In genomic region chrX:166518345-166518744, GRCm38 (mm10) we compare ENCODE assay signal across 12 mouse cellular contexts. TPM values are rescaled to one million over a fixed set of nuclear protein-coding genes. Genes with fewer than 3 reads are reported as not detected.
DNase-seq lines count a peak whose midpoint lies in the region; ATAC-seq and TF ChIP-seq lines count a peak whose summit lies in the region.
"Had no signal": no experiment of that assay in that cellular context is flagged by ENCODE, and none has a peak within 500 bp of the region (broad histone marks: within the 10 kb centered on the region; RNA-seq: fewer than 3 reads in every experiment).

TSS of gene Tceanc (minus strand) at chrX:166518567.

- no peak within 1 kb of the TSS for H3K4me2 ChIP-seq in forebrain, embryonic 12.5 days
- no peak within 1 kb of the TSS for H3K4me2 ChIP-seq in forebrain, postnatal 0 days (ENCODE audit: low read depth)
- H3K4me2 ChIP-seq in lung, embryonic 14.5 days: no peak within 1 kb of the TSS
- no peak within 1 kb of the TSS for H3K4me2 ChIP-seq in limb, embryonic 11.5 days (ENCODE audit: low read depth, severe bottlenecking)
- H3K4me2 ChIP-seq in intestine, postnatal 0 days (replicated peaks; ENCODE audit: low read depth): no peak within 1 kb of the TSS
- H3K4me2 ChIP-seq: intestine, embryonic 15.5 days; liver, embryonic 11.5 days had no signal

- TF ChIP-seq CTCF in forebrain, postnatal 0 days (IDR thresholded peaks at IDR 0.05; ENCODE audit: low read depth): no peak
- TF ChIP-seq CTCF in lung, embryonic 14.5 days (IDR thresholded peaks at IDR 0.05; ENCODE audit: low read depth): no peak
- TF ChIP-seq CTCF in intestine, postnatal 0 days (IDR thresholded peaks at IDR 0.05; ENCODE audit: low read depth): no peak

- peaks cover 25% of the 10 kb centered on the region for H3K27me3 ChIP-seq in forebrain, embryonic 12.5 days
- H3K27me3 ChIP-seq in forebrain, postnatal 0 days (ENCODE audit: insufficient read depth, low read length): no peaks in the 10 kb centered on the region
- no peaks in the 10 kb centered on the region for H3K27me3 ChIP-seq in lung, embryonic 14.5 days (ENCODE audit: insufficient read depth, low read length)
- no peaks in the 10 kb centered on the region for H3K27me3 ChIP-seq in limb, embryonic 11.5 days (ENCODE audit: control insufficient read depth, insufficient read depth, low read length)
- no peaks in the 10 kb centered on the region for H3K27me3 ChIP-seq in intestine, postnatal 0 days (replicated peaks; ENCODE audit: control insufficient read depth, insufficient read depth, low read length)
- H3K27me3 ChIP-seq: intestine, embryonic 15.5 days had no signal

- no peak within 1 kb of the TSS for H3K4me3 ChIP-seq in forebrain, embryonic 12.5 days (replicated peaks)
- H3K4me3 ChIP-seq in forebrain, postnatal 0 days (ENCODE audit: low read depth, low read length): no peak within 1 kb of the TSS
- no peak within 1 kb of the TSS for H3K4me3 ChIP-seq in lung, embryonic 14.5 days (ENCODE audit: low read depth, low read length)
- H3K4me3 ChIP-seq in limb, embryonic 11.5 days (ENCODE audit: low read depth, low read length): no peak within 1 kb of the TSS
- no peak within 1 kb of the TSS for H3K4me3 ChIP-seq in intestine, postnatal 0 days (ENCODE audit: low read depth, low read length)
- H3K4me3 ChIP-seq: intestine, embryonic 15.5 days had no signal

- H3K27ac ChIP-seq in forebrain, embryonic 12.5 days: no peak within 1 kb of the TSS
- H3K27ac ChIP-seq in forebrain, postnatal 0 days (ENCODE audit: low read depth, low read length): no peak within 1 kb of the TSS
- no peak within 1 kb of the TSS for H3K27ac ChIP-seq in lung, embryonic 14.5 days (ENCODE audit: low read depth)
- no peak within 1 kb of the TSS for H3K27ac ChIP-seq in limb, embryonic 11.5 days (replicated peaks; ENCODE audit: low read depth, low read length)
- no peak within 1 kb of the TSS for H3K27ac ChIP-seq in intestine, postnatal 0 days (ENCODE audit: low read depth, low read length)
- H3K27ac ChIP-seq: intestine, embryonic 15.5 days had no signal

- H3K9me3 ChIP-seq in forebrain, embryonic 12.5 days: no peaks in the 10 kb centered on the region
- H3K9me3 ChIP-seq in forebrain, postnatal 0 days (ENCODE audit: low read length): no peaks in the 10 kb centered on the region
- H3K9me3 ChIP-seq in lung, embryonic 14.5 days (ENCODE audit: low read depth, low read length): no peaks in the 10 kb centered on the region
- H3K9me3 ChIP-seq in limb, embryonic 11.5 days (ENCODE audit: control insufficient read depth, low read length): no peaks in the 10 kb centered on the region
- no peaks in the 10 kb centered on the region for H3K9me3 ChIP-seq in intestine, postnatal 0 days (ENCODE audit: control insufficient read depth)
- H3K9me3 ChIP-seq: intestine, embryonic 15.5 days had no signal

- WGBS in forebrain, embryonic 12.5 days: 80% methylated on average over 16 of the region's 16 CpGs
- WGBS in forebrain, postnatal 0 days: 71% methylated on average over 16 of the region's 16 CpGs
- WGBS in lung, embryonic 14.5 days: 50% methylated on average over 16 of the region's 16 CpGs
- WGBS in limb, embryonic 11.5 days: 77% methylated on average over 16 of the region's 16 CpGs
- WGBS in intestine, postnatal 0 days: 57% methylated on average over 16 of the region's 16 CpGs

- no peaks in the 10 kb centered on the region for H3K36me3 ChIP-seq in forebrain, embryonic 12.5 days (replicated peaks)
- no peaks in the 10 kb centered on the region for H3K36me3 ChIP-seq in forebrain, postnatal 0 days (ENCODE audit: insufficient read depth)
- H3K36me3 ChIP-seq in lung, embryonic 14.5 days (ENCODE audit: insufficient read depth): no peaks in the 10 kb centered on the region
- no peaks in the 10 kb centered on the region for H3K36me3 ChIP-seq in limb, embryonic 11.5 days (ENCODE audit: control insufficient read depth, insufficient read depth, low read length)
- H3K36me3 ChIP-seq in intestine, postnatal 0 days (ENCODE audit: control insufficient read depth, insufficient read depth): no peaks in the 10 kb centered on the region
- H3K36me3 ChIP-seq: intestine, embryonic 15.5 days had no signal

- H3K4me1 ChIP-seq in forebrain, embryonic 12.5 days: no peaks in the 10 kb centered on the region
- no peaks in the 10 kb centered on the region for H3K4me1 ChIP-seq in forebrain, postnatal 0 days (ENCODE audit: insufficient read depth)
- no peaks in the 10 kb centered on the region for H3K4me1 ChIP-seq in lung, embryonic 14.5 days (ENCODE audit: insufficient read depth)
- H3K4me1 ChIP-seq in limb, embryonic 11.5 days (ENCODE audit: control insufficient read depth, insufficient read depth, low read length): no peaks in the 10 kb centered on the region
- no peaks in the 10 kb centered on the region for H3K4me1 ChIP-seq in intestine, postnatal 0 days (replicated peaks; ENCODE audit: control insufficient read depth, insufficient read depth, low read length)
- H3K4me1 ChIP-seq: intestine, embryonic 15.5 days had no signal

- ATAC-seq in forebrain, embryonic 12.5 days (ENCODE audit: low FRiP score): no peak
- no peak for ATAC-seq in forebrain, postnatal 0 days
- ATAC-seq in lung, embryonic 14.5 days (ENCODE audit: insufficient read depth): no peak
- no peak for ATAC-seq in limb, embryonic 11.5 days (ENCODE audit: insufficient number of reproducible peaks, low FRiP score, low TSS enrichment, low read depth)
- ATAC-seq in intestine, postnatal 0 days: no peak
- ATAC-seq: CD4-positive, CD25-positive, alpha-beta regulatory T cell, adult 4 months; intestine, embryonic 15.5 days had no signal

- no peak within 1 kb of the TSS for H3K9ac ChIP-seq in forebrain, embryonic 12.5 days
- no peak within 1 kb of the TSS for H3K9ac ChIP-seq in forebrain, postnatal 0 days
- no peak within 1 kb of the TSS for H3K9ac ChIP-seq in lung, embryonic 14.5 days
- H3K9ac ChIP-seq in limb, embryonic 11.5 days (ENCODE audit: low read length): no peak within 1 kb of the TSS
- no peak within 1 kb of the TSS for H3K9ac ChIP-seq in intestine, postnatal 0 days (ENCODE audit: low read depth, low read length)
- H3K9ac ChIP-seq: intestine, embryonic 15.5 days had no signal

- DNase-seq in forebrain, postnatal 0 days: no peak
- DNase-seq in lung, embryonic 14.5 days: peak; percentile 57
- DNase-seq in lung, postnatal 25 days (ENCODE audit: low spot score): no peak
- DNase-seq in NIH3T3 (ENCODE audit: low read depth): peak; percentile 34
- no peak for DNase-seq in limb, embryonic 11.5 days (ENCODE audit: low spot score)
- no peak for DNase-seq in right cerebral cortex, postnatal 25 days
- DNase-seq: layer of hippocampus, adult 9-11 months had no signal

RNA-seq across cellular contexts. Expression of gene Tceanc, which starts in this region (rescaled TPM):
- polyA plus RNA-seq in forebrain, embryonic 12.5 days (2016; fragmentation: Nextera tagmentation; extraction: Ambion mirVana): 13.3 and 14.2 TPM in 2 replicates
- total RNA-seq in forebrain, postnatal 0 days (2014; rRNA removed): 4.6 TPM in 2 replicates
- polyA plus RNA-seq in forebrain, postnatal 0 days (2015; fragmentation: Nextera tagmentation; extraction: Ambion mirVana): 2.6 and 3.0 TPM in 2 replicates
- polyA plus RNA-seq in lung, embryonic 14.5 days (2014; fragmentation: Nextera tagmentation; extraction: Ambion mirVana): 7.1 and 7.4 TPM in 2 replicates
- 11.6 and 12.7 TPM in 2 replicates for polyA plus RNA-seq in limb, embryonic 11.5 days (2014; fragmentation: Nextera tagmentation; extraction: Ambion mirVana)
- 3.1 and 3.5 TPM in 2 replicates for polyA plus RNA-seq in intestine, postnatal 0 days (2015; fragmentation: Nextera tagmentation; extraction: Ambion mirVana)

Comparison
In these comparisons a context has a peak if more than half of its experiments do, and no peak if none do; other contexts are left out.
1. DNase-seq: peak in lung, embryonic 14.5 days (single experiment) and NIH3T3 (single experiment); none in forebrain, postnatal 0 days (single experiment), lung, postnatal 25 days (single experiment), limb, embryonic 11.5 days (single experiment) and right cerebral cortex, postnatal 25 days (single experiment).